Mouse (Mus musculus): ENCODE results near the gene Plekhh3.

Plekhh3 gene

DNA sequence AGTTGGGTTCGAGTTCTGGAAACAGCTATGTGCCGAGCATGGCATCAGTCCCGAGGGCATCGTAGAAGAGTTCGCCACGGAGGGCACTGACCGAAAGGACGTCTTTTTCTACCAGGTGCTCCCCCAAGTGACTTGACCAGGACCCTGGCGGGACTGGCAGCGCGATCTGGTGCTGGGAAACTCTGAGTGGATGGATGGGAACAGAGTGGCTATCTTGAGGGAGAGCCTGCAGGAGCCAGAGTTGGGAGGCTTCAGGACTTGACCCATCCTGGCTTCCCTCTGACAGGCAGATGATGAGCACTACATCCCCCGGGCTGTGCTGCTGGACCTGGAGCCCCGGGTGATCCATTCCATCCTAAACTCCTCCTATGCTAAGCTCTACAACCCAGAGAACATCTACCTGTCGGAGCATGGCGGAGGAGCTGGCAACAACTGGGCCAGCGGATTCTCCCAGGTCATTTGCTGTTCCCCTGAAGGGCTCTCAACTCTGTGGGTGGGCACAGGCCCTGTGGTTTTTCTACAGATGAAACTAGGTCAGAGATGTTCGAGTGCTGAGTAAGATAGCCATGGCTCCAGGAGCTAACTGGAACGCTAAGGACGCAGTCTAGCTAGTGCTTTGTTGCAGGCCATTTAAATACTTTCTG lies 50.5 kb downstream of the Plekhh3 start:
- no peak for ATAC-seq (ENCODE audit: low TSS enrichment)

DNA sequence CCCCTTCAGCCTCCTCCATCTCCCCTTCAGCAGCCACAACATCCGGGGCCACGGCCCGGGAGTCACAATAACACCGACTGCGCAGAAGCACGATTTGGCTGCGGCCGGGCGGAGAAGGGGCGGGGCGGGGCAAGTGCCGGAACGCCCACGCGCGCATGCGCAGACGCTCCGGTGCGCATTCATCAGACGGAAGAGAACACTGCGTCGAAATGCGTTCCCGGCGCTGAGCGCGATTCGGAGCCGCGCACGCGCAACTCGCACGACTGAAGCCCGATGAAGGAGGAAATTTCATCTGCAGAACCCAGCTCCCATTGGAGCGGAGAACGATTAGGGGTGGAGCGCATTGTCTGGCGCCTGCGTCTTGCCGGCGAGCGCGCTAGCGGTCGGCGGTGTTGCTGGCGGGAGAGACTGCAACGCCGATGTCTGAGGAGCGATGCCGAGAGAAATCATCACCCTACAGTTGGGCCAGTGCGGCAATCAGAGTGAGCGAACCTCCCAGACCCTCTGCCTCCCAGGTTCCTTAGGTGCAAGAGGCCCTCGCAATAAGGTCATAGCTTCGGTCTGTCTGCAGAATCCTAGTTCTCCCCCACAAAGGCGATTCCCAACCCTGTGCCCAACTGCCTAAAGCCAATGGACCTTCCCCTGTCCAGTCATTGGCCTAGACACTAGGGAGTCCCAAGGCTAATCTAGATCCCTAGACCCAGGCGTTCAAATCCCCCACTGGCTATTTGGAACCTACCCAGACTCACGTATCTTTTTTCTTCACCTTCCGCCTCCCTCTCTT lies 51.2 kb downstream of the Plekhh3 start, which contains the start of the genes Retreg3 and Tubg1:
Retreg3 (minus strand) TSS at position 133 of the 784 bp plus-strand sequence.
Tubg1 (plus strand) TSS at position 178 of the 784 bp plus-strand sequence.
- ATAC-seq (ENCODE audit: low TSS enrichment) = peak; percentile 92

DNA sequence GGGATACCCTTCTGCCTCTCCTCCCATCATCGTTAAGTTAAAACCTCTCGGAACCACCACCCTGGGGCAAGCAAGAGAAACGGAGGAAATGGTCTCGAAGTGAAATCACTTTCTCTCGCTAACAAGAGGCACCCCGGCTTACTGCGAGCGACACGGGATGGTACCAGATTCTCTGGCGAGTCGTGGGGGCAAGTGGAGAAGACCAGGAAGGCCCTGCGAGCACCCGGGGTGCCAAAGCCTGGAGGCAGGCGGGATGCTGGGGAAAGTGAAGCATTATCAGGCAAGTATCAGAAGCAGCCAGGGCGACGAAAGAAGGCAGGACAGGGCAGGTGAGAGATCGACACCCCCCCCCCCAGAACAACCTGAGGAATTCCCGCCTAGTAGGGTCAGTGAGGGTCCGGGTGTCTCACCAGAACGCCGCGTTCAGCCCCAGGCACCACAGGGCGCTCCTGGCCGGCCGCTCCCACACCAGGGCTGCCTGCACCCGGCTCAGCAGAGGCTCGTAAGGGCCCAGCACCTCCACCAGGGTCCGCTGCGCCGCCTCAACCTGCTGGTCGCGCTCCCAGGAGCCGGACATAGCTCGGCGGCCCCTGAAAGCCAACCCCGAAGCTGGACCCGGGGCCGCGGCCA lies 51.9 kb downstream of the Plekhh3 start:
- peak; percentile 61 for ATAC-seq (ENCODE audit: low TSS enrichment)

DNA sequence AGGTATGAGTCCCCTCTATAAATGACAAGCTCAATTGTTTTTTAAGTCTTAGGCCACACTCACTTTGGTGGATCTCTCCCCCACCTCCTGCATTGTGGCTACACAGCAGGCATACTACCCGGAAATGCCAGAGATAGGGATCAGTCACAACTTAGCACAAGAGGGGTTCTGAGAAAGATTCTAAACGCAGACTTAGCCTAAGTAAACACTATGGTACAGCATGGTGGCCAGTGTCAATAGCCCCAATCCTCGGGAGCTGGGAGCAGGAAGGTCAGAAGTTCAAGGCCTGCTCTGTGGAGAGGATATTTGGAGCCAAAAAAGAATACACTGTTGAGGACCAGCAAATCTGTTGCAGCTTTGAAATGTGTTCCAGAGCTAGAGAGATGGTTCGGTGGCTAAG lies 53.0 kb downstream of the Plekhh3 start:
- no peak for ATAC-seq (ENCODE audit: low TSS enrichment)

DNA sequence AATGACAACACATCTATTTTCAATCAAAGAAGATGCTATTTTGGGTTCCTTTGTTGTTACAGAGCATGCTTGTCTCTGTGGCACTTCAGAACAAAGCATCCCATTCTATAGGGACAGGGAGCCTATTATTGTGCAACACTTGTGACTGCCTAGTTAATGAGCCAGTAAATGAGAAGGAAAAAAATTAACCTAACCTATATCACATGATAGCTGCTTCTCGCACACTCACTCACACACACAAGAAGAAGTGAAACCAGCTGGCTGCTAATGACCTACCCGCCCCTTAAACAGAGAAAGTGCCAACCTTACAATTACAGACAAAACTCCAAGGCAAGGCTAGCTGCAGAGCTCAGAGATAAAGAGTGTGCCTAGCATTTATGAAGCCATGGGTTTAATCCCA lies 55.6 kb downstream of the Plekhh3 start:
- ATAC-seq (ENCODE audit: low TSS enrichment) = no peak
